Mouse (Mus musculus) testis, postnatal 10 days (tissue): ENCODE measurements around the gene Mst1r.

ENCODE experiments used
- DNase-seq: peaks from one replicate; pipeline ENCODE4 v3.0.0; 2021; ENCODE audit warnings: low spot score

Mst1r gene

DNA sequence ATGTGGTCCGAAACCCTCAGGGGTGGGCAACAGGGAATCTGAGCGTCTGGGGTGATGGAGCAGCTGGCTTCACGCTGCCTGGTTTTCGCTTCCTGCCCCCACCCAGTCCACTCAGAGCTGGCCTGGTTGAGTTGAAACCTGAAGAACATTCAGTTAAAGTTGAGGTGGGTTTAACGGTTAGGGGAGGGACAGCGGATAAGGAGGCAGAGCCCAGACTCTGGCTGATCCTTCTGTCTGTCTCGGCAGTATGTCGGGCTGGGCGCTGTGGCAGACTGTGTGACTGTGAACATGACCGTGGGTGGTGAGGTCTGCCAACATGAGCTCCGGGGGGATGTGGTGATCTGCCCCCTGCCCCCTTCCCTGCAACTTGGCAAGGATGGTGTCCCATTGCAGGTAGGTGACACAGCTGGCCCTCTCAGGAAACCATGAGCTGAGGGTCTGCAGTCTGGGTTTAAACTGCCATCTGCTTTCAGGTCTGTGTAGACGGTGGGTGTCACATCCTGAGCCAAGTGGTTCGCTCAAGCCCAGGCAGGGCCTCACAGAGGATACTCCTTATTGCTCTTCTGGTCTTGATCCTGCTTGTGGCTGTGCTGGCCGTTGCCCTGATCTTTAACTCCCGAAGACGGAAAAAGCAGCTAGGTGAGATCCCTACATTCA, 8.2 kb downstream of the Mst1r start:
- DNase-seq: no peak

DNA sequence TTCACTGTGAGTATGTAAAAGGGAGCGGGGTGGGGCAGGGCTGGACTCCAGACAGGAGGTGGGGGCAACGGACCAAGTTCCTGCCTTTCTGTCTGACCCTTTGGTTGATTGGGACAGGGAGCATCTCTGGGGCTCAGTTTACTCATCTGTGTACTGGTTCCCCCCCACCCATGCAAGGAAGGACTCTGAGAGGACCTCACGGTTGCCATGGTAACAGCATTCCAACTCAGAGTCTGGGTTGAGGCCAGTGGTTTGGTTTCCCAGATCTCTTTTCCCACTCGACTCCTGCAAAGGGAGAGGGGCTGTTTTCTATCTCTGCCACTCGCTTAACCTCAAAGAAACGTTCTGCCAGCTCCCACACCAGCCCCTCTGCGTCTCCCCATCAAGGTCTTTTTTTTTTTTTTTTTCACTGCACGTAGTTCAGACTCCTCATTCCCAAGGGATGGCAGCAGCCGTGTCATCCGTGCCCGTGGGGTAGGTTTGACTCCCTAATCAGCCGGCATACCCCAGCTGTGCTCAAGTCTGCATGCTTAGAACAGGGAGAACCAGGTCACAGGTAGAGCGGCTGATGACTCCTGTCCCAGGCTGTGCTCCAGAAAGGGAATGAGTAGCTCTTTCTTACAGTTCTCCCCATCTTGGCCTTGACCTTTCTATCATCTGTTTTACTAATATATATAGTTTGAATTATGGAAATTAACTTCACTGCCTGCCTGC, 11.4 kb downstream of the Mst1r start:
- DNase-seq: no peak

DNA sequence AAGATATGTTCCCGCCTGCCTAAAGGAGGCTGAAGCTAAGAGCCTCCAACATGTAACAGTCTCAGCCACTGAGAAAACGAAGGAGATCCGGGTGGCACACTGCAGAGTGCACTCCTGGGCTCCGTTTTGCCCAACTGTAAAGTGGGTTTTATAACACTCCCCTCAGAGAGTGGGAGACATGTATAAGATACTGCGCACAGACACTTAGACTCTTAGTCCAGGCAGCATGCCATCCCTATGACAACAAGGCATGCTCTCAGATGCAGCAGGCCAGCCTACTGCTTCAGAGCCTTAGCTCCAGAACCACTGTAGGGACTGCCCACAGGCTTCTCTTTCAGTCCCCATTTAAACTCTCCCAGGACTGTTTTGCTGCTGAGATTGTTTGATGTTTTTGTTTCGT, 12.2 kb downstream of the Mst1r start:
- DNase-seq: no peak

- DNase-seq: no peak
These were observed 12.8 kb downstream of the Mst1r start for GRCm38 (mm10) chr9:107919441-107919840.

- peak; percentile 78 for DNase-seq
These were observed 16.3 kb downstream of the Mst1r start for GRCm38 (mm10) chr9:107923021-107923420.

DNA sequence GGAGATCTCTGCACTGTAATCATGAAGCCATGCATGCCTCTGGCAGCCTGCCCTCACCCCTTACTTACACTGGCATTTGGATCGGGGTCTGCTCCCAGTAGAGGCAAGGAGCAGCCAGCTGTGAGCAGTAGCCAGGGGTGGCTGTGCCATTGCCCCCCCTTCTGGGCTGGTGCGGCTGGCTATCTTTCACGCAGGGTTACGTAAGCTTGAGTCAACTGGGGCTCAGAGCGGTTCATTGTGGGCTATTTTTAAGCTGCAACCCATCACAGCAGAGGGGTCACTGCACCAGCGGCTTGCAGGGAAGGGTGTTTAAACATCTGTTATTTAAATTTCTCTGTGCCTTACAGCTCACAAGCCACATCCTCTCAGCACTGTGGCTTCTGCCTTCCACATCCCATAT, 17.3 kb downstream of the Mst1r start:
- DNase-seq: no peak

DNA sequence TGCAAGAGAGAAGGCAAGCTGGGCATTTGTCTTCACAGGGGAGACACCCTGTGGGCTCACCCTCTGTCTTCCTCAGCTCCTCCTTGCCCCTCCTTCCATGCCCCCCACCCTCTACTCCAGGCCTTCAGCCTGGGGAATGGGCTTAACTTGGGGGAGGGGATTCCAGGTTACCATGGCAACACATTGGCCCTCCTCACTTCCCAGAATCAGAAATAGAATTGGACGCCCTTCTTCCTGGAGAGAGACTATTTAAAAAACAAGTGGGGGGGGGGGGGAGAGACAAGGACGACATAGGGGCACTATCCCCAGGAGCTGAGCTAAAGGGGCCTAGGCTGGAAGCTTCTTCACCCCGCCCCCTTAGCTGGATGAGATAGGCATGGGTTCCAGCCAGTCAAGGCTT, 18.6 kb downstream of the Mst1r start:
- no peak for DNase-seq

GRCm38 (mm10) chr9:107926920-107927420, 20.3 kb downstream of the Mst1r start:
- no peak for DNase-seq

GRCm38 (mm10) chr9:107927749-107928148, 21.1 kb downstream of the Mst1r start:
- no peak for DNase-seq

DNA sequence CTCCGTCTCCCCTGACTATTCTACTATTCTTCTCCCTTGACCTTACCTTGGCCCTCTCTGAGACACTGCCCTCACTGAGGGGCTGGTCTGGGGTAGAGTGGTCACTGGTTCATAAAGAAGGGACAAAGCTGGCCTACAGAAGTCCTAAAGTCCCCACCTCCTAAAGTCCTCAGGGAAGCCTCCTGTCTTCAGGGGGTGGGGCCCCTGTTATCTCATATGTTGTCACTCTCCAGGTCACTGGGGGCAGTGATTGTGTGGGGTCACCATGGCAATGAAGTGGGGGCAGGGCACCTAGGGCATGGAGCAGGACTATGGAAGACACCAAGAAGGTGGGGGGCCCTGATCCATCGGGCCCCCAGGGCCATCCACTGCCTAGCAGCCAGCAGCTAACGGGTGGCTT, 21.5 kb downstream of the Mst1r start, which contains the start of gene Actl11:
Gene Actl11, plus strand, starts transcription at position 301 of the 400 bp plus-strand sequence.
- no peak for DNase-seq

DNA sequence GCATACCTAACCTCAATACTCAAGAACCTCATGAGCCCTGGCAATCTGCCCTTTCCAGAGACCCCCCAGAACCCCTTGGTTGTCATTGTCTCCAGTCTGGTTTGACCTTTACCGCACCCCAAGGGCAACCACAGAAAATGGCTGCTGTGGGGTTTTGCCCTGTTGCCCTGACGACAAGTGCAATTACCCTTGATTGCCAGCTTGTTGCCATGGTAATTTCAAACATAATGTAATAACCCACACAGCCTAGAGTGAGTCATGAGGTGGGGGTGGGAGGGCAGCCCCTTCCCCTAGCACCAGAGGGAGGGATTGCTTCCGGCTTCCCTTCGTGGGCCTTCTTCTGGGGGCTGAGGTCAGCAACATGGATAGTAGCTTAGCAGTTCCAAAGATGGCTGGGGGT, 25.5 kb downstream of the Mst1r start:
- DNase-seq: no peak

DNA sequence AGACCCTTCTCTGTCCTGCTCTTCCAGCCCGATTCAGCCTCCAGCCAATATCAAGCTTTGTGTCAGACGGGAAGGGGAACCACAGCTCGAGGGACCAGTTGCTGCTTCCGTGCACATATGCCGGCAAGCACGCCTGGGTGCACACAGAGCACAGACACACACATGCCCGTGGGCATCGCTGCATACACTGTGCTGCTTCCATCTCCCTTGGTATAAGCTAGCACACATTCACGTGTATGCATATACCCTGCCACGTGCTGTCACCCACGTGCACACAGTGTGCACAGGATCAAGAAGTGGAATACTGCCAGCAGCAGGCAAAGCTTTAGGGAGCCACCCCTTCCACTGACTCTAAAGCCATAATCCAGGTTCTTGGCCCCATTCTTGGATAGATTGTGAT, 27.5 kb downstream of the Mst1r start:
- no peak for DNase-seq

DNA sequence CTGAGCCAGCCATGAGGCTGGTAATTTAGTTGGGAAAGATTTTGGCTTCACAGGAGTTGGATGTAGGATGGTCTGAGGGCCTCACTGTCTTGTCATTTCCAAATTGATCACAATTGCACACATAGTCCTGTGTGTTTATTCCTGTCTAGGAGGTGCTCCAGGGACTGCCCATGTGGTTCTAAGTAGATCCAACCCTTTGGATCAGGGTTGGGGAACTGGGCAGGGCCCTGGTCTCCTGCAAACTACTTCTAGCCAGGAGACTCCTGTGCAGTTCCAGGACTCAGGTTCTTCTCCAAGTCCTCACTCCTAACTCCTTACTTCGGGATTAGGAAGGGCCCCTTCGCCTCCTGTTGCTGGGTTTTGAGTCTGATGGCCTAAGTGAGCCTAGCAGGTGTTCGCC, 28.7 kb downstream of the Mst1r start, which contains the start of gene Camkv:
Gene Camkv, plus strand, starts transcription at position 301 of the 400 bp plus-strand sequence.
- no peak for DNase-seq

GRCm38 (mm10) chr9:107935790-107936214, 29.1 kb downstream of the Mst1r start:
- DNase-seq: no peak

GRCm38 (mm10) chr9:107936215-107936822, 29.6 kb downstream of the Mst1r start:
- no peak for DNase-seq

- DNase-seq: no peak
These were observed 30.2 kb downstream of the Mst1r start for GRCm38 (mm10) chr9:107936831-107937230.

GRCm38 (mm10) chr9:107947241-107948194, 40.8 kb downstream of the Mst1r start:
- no peak for DNase-seq

DNA sequence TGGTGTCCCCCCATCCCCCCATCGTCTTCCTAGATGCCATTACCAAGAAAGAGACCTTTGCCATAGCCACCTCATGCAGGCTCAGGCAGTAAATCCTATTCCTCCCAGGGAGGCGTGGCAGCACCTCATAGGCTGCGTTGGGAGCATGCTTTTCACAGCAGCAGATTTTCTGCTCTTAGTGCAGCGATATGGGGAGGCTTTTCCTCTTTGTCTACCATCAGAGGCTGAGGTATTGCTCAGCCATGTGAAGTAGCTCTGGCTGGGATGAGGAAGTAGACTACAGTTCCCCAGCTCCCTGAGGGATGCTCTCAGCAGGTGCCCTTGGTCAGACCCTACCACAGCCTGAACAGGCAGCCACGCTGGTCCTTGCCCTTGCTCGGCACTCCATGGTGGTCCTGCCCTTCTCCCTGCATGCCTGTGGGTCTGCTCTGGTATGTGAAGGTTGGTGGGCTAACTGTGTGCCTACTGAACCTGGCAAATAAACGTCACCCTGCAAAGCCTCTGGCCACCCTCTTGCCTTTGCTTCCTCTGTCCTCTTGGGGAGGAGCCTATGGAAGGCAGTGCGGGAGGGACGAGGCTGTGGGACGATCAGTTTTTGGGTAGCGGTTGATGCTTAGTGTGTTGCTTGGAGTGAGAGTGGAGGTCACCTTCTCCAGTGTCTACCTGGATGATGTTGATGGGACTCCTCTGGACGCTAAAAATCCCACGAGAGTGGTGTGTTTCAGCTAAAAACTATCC, 42.7 kb downstream of the Mst1r start:
- DNase-seq: no peak

DNA sequence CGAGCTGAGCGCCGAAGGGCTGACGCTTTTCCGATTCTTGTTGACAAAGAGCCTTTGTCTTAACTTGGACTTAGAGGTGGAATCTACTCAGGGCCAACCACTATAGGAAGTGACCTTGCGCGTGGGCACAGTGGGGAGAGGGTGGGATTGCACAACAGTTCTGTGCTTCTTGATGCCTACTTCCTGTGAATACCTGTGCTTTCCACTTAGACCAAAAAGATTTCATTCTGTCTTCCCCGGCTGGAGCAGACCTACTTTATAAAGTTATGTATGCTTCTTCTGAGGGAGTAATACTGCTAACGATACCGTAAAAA, 43.2 kb downstream of the Mst1r start, which contains the start of gene Traip:
Gene Traip, plus strand, starts transcription at position 215 of the 314 bp plus-strand sequence.
- no peak for DNase-seq

DNA sequence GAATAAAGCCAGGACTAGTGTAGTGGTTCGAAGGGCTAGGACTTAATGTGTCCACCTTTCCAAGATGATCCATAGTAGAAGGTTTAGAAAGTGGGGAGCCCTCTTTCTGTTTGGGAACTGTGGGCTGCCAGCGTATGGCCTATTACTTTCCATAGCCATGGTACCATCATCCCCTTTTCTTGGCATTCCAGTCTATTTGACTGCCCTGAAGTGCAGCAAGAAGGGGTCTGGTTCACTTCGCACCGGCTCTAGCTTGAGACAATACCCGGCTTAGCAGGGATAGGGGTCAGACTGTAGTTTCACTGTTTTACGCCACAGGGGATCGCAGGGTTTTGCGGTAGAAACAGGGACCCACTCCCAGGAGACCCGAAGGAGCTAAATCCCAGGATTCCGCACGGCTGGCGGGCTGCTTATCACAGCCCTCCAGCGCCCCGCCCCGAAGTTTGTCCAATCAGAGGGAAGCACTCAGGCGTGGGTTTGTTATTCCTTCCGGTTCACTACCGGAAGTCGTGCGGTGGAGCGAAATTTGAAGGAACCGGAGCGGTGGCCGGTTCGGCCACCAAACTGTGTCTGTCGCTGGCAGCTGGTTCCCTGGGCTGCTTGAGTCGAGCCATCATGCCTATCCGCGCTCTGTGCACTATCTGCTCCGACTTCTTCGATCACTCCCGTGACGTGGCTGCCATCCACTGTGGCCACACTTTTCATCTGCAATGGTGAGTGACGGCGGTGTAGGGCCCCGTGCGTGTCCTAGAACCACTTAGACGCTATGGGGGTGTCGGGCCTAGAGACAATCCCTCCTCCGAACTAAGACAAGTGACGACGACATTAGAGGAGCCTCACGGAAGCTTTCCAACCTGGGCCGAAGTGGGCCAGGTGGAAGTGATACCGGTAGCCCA, 44.0 kb downstream of the Mst1r start:
- peak; percentile 95 for DNase-seq
